Mouse (Mus musculus) cerebellum, postnatal 36 days (tissue): ENCODE data around the gene Lmod3.

ENCODE experiments used
- DNase-seq, 2 experiments: peaks; one replicate each; pipeline ENCODE4 v3.0.0; 2021 to 2022; ENCODE audit warnings: mixed read lengths in 2 of 2

Gene Lmod3

GRCm38 (mm10) chr6:97252711-97253221 is at the start of gene Lmod3:
Lmod3 (minus strand) TSS chr6:97252759.
- no peak for DNase-seq

GRCm38 (mm10) chr6:97302303-97302702 is 49.7 kb upstream of the Lmod3 start:
- no peak for DNase-seq

GRCm38 (mm10) chr6:97300659-97301058 is 48.1 kb upstream of the Lmod3 start:
- no peak for DNase-seq

- DNase-seq: no peak
These were observed 47.6 kb upstream of the Lmod3 start for GRCm38 (mm10) chr6:97300180-97300579.

GRCm38 (mm10) chr6:97297151-97297550 is 44.6 kb upstream of the Lmod3 start:
- DNase-seq: no peak

- DNase-seq: no peak
These were observed 43.4 kb upstream of the Lmod3 start for GRCm38 (mm10) chr6:97295866-97296527.

- no peak for DNase-seq
These were observed 42.9 kb upstream of the Lmod3 start for GRCm38 (mm10) chr6:97295416-97295815.

GRCm38 (mm10) chr6:97293667-97294569 is 41.4 kb upstream of the Lmod3 start:
- no peak for DNase-seq

GRCm38 (mm10) chr6:97292894-97293293 is 40.3 kb upstream of the Lmod3 start:
- DNase-seq: no peak

GRCm38 (mm10) chr6:97292096-97292495 is 39.5 kb upstream of the Lmod3 start:
- DNase-seq: no peak

GRCm38 (mm10) chr6:97291159-97291908 is 38.8 kb upstream of the Lmod3 start:
- DNase-seq: no peak

GRCm38 (mm10) chr6:97290687-97291086 is 38.1 kb upstream of the Lmod3 start:
- no peak for DNase-seq

GRCm38 (mm10) chr6:97289838-97290237 is 37.3 kb upstream of the Lmod3 start:
- no peak for DNase-seq

- DNase-seq: no peak
These were observed 36.8 kb upstream of the Lmod3 start for GRCm38 (mm10) chr6:97289316-97289820.

GRCm38 (mm10) chr6:97288047-97288855 is 35.7 kb upstream of the Lmod3 start:
- DNase-seq: no peak

GRCm38 (mm10) chr6:97286332-97286731 is 33.8 kb upstream of the Lmod3 start:
- no peak for DNase-seq

- no peak for DNase-seq
These were observed 31.1 kb upstream of the Lmod3 start for GRCm38 (mm10) chr6:97283676-97284075.

- DNase-seq: no peak
These were observed 26.3 kb upstream of the Lmod3 start for GRCm38 (mm10) chr6:97278878-97279277.

GRCm38 (mm10) chr6:97278014-97278787 is 25.6 kb upstream of the Lmod3 start:
- DNase-seq: peak; percentile 73 to 82

- DNase-seq: no peak
These were observed 24.4 kb upstream of the Lmod3 start for GRCm38 (mm10) chr6:97276890-97277497.

GRCm38 (mm10) chr6:97276366-97276765 is 23.8 kb upstream of the Lmod3 start:
- no peak for DNase-seq
